Mouse (Mus musculus) cerebellum, adult (tissue): ENCODE results near the gene Tex45.

ENCODE experiments used
- ATAC-seq: cut with Nextera tagmentation; 2 replicates; pipeline ENCODE4 v1.9.2; 2017; ENCODE audit warnings: mild to moderate bottlenecking, moderate library complexity, mixed read lengths; ENCODE audit not compliant: insufficient number of reproducible peaks, low FRiP score, low TSS enrichment

Gene Tex45

GRCm38 (mm10) chr8:3530816-3531215 is 60.2 kb downstream of the Tex45 start:
- no peak for ATAC-seq

GRCm38 (mm10) chr8:3531936-3532335 is 61.3 kb downstream of the Tex45 start:
- ATAC-seq, result no peak

- no peak for ATAC-seq
Observed at GRCm38 (mm10) chr8:3536053-3536841, 65.6 kb downstream of the Tex45 start.
